Mouse (Mus musculus): ENCODE results near the gene Gm9837.
A peak's percentile ranks its signal among the peaks of the same experiment; 100 is the strongest.

The Gm9837 gene

DNA sequence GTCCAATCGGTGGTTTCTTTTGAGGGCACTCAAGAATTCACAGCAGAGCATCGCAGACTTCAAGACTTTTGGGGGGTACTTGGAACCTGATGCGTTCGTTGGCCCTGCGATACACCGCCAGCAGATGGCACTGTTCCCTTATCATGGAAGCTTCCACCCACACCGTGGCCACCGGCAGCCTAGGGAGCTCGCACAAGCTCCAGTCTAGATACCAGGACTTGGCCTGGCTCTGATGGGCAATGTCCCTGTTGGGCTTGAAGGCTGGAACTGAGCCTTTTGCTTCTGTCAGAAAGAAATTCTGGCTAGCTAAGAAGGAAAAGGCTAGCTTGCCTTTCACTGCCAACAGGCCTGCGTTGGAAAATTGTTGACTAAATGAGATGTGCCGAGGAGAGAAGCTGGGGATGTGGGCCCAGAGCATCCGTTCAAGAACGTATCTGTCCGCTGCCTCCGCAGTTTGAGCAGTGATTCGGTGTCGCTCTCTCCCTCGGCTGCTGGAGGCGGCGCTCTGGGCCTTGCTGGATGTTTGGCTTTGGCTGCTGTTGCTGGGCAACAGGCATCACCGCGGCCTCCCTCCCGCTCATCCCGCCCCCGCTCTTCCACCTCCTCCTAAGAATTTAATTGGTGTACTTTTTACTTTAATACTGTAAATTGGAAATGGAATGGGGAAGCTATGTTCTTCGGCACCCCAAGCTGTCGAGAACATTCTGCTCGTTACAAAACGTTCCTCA is at the start of gene Gm9837:
TSS of gene Gm9837 (minus strand) at position 512 of the 728 bp plus-strand sequence.
- DNase-seq (ENCODE audit: low read depth) = peak; percentile 82

GRCm38 (mm10) chr11:53519207-53520121 is 49.2 kb upstream of the Gm9837 start, which contains the start of gene Sept8:
Gene Sept8, plus strand, starts transcription at chr11:53519257.
- peak; percentile 26 for DNase-seq (ENCODE audit: low read depth)

GRCm38 (mm10) chr11:53518759-53519158 is 48.5 kb upstream of the Gm9837 start:
- DNase-seq (ENCODE audit: low read depth) = peak; percentile 48

DNA sequence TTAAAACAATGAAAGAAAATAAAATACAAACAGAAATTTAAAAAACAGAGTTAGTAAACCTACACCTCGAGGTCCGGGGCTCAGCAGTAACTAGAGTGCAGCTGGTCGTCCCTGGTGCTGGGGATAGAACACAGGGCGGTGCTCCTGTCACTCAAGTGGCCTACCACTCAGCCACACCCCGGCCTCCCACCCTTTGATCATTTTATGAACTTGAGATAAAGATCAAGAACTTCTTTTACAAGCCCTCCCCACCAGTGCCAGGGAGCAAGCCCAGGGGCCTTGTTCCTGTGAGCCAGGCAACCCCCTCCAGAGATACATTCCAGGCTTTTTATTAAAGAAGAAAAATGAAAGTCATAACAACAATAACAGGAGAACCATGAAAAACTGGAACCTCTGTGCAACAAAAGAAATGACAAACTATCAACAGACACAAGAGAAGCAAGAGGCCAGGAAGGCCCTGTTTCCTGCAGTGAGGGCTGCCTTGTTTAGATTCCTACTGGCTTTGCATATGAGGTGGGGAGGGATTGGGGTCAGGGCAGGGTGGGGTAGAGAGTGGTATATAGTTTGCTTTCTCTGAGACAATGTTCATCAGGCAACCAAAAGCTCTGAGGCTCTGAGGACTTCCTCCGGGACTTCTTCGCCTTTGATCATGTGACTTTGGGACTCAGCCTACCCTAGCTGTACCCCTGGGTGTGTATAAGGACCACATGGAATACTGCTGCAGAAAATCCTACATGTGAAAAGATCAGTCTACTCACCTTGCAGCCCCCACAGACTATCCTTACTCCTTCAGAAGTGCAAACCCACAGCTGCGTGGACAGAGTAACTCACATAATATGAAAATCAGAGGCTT is 46.7 kb upstream of the Gm9837 start:
- DNase-seq (ENCODE audit: low read depth) = peak; percentile 77

GRCm38 (mm10) chr11:53510351-53510750 is 40.1 kb upstream of the Gm9837 start:
- DNase-seq (ENCODE audit: low read depth) = no peak

DNA sequence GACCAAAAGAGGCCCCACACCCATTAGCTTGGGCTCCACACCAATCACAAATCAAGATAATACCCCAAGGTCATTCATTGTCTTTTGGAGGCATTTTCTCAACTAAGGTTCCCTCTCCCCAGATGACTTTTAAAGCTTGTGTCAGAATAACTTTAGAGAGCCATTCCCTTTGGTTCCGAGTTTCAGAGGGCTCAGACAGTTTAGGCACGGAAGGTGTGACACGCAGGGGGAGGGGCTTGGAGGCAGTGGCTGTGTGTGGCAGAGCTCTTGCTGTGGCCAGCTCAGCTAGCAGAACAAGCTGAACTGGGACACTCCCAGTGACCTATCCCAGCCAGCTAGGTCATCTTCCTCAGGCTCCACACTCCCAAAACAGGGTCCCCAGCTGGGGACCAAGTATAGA is 38.3 kb upstream of the Gm9837 start:
- DNase-seq (ENCODE audit: low read depth) = no peak

DNA sequence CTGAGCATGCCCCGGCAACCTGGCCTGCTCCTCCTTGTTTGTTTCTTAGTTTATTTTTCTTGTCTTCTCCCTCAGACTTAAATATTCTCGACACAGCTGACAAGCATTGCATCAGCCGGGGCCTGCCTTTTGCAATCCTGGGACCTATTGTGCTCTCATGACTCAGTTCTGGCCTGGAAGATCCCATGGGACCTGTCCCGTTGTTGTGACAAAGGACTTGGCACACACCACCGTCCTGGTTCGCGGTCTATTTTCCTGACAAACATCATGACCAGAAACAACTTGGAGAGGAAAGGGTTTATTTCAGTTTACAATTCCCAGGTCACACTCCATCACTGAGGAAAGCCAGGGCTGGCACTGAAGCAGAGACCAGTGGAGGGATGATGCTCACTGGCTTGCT is 37.9 kb upstream of the Gm9837 start:
- DNase-seq (ENCODE audit: low read depth) = no peak

DNA sequence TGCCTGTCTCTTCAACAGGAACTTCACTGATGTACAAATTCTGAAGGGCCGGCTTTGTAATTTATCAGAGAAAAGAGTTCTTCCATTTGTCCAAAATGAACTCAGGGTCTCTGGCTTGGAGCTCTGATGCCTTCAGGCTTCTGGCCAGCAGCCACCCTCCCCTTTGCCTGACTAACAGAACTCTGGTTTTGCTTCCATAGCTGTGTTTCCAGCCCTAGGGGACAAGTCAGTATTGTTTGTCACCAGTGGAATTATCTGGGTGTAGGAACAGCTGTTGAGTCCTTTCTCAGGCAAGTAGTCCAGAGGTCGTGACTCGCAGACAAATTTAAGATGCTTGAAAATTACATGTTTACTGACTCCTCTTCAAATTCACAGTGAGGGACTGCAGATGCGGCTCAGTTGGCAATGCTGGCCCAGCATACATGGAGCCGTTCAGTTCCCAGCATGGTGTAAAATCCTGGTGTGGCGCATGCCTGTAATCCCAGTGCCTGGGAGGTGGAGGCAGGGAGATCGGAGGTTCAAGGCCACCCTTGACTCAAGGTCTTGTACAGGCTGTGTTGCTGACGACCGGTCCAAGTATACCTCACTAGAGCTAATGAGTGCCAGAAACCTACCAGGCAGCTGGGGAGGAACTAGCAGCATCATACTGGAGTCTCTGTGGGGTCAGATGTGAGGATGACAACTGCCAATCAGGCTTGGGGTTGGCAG is 37.0 kb upstream of the Gm9837 start:
- no peak for DNase-seq (ENCODE audit: low read depth)

DNA sequence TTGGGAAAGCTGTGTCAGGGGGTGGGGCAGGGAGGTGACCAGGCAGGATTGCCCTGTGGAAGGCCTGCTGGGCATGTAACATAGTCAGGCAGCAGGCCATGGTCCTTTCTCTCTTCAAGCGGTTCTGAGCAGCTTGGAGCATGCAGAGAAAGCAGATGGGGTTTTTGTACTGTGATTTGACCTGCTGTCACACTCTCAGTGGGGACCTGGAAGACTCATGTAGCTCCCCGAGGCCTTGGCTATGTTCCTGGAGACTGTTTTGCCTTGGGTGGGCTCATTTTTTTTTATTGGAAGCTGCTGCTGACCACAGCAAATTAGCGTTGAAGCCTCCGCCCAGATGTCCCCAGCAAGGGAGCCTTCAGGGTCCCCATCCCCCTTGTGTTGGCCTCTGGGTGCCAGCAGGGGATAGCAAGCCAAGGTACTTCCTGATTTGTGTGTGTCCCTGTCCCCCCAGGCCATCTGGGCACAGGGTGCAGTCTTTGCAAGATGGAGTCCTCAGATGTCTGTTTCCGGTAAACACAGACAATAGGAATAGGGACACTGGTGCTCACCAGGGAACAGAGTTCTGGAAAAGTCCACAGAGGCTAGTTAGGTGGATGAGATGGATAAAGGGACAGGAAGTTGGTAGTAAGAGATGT is 34.9 kb upstream of the Gm9837 start:
- DNase-seq (ENCODE audit: low read depth) = no peak

DNA sequence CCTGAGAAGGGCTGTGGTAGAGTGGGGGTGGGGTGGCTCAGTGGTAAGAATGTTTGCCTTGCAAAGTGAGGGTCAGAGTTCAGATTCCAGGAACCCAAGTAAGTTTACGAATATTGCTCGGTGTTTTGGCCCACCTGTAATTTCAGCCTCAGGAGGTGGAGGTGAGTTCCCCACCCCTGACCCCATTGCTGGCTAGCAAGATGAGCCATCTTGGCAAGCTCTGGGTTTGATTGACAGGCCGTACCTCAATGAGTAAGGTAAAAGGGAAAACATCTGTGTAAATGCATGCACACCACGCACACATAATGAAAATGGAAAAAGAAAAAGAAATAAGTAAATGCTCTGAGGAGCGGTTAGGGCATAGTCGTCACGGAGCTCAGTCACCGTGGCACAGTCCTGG is 34.1 kb upstream of the Gm9837 start:
- no peak for DNase-seq (ENCODE audit: low read depth)

DNA sequence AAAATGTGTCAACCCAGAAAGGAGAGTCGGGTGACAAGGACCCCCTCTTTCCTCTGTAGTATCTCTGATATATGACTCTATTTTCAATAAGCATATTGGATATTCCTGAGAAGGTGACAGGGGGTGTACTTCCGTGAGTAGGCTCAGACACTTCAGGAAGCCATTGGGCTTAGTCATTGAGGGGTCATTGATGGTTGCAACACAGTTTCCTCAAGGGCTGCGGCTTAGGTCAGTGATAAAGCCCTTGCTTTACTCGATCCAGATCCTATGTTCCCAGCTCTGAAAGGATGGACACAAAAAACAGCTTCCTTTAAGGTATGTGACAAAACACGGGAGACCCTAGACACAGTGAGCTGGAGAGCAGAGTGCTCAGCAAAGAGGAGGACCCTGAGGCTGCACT is 33.5 kb upstream of the Gm9837 start:
- peak; percentile 90 for DNase-seq (ENCODE audit: low read depth)

DNA sequence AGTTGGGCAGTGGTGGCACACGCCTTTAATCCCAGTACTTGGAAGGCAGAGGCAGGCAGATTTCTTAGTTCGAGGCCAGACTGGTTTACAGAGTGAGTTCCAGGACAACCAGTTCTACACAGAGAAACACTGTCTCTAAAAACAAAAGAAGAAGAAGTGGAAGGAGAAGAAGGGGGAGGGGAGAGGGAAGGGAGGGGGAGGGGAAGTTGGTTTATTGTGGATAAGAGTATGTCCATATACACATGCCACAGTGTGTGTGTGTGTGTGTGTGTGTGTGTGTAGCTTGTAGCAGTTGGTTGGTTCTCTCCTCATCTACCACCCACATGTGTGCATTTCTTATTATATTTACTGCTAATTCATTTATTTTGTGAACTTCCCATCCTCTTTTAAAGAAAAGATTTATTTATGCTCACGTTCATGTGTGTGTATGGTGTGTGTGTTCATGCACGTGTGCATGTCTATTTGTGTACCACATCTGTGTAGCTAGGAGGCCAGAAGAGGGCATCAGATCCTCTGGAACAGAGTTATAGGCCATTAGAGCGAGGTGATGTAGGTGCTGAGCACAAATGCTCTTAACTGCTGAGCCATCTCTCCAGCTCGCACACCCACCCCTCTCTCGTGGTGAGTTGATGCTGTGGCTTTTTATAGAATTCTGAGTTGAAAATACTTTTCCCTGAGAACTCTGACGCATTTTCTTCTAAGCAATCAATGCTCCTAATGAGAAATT is 31.9 kb upstream of the Gm9837 start:
- peak; percentile 67 for DNase-seq (ENCODE audit: low read depth)

DNA sequence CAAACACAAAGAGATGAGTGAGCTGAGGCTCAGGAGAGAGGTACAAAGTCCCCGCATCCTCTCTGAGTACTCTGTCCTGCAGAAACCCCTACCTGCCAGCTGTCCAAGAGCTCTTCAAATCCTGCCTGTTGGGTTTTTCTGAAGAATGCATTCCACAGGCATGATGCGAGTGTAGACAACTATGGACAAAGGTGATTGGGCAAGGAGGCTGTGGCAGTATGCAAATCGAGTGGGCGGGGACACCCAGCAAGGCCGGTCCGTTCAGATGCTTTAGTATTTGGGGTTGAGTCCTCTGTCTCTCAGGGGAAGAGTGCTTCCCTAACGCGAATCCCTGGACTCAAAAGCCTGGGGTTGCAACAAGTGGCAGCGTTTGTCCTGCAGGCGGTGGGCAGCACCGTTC is 30.3 kb upstream of the Gm9837 start:
- DNase-seq (ENCODE audit: low read depth) = no peak

DNA sequence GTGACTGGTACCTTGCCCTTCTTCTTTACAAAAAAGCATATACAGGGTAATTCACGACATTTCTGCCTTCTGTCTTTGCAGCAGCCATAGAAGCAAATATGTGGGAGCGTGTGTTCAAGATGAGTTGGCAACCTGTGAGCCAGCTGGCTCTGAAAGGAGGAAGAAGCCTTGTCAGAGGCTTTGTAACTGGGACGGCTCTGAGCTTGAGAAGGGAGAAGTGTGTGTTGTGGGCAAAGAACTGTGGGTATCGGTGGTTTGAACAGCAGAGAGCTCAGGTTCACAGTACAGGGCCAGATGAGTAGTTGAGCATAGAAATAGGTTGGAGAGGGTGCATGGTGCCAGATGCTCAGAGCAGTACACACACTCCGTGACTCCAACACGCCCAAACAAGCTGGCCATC is 26.7 kb upstream of the Gm9837 start:
- DNase-seq (ENCODE audit: low read depth) = no peak

GRCm38 (mm10) chr11:53495417-53495816 is 25.1 kb upstream of the Gm9837 start:
- DNase-seq (ENCODE audit: low read depth) = no peak

- no peak for DNase-seq (ENCODE audit: low read depth)
Observed at GRCm38 (mm10) chr11:53493243-53493955, 23.1 kb upstream of the Gm9837 start.

DNA sequence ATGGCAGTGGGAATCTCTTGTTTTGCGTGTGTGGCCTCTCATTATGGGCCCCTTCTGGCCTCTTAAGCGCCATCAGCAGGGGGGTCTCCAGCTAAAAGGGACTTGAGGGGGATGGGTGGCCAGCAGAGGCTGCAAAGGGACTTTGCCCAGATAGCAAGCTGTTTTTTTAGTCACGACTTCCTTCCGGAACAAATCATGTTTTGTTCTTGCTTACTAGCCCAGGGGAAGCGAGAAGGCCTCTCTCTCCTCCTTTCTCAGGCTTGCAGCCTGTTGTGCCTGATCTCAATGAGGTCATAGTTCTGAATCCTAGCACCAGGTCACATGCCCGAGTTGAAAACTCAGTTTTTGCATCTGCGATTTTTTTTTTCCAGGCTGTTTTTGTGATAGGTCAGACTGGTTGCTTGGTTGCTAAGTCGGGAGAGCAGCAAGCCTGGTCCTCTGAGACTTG is 21.7 kb upstream of the Gm9837 start:
- DNase-seq (ENCODE audit: low read depth) = peak; percentile 28

DNA sequence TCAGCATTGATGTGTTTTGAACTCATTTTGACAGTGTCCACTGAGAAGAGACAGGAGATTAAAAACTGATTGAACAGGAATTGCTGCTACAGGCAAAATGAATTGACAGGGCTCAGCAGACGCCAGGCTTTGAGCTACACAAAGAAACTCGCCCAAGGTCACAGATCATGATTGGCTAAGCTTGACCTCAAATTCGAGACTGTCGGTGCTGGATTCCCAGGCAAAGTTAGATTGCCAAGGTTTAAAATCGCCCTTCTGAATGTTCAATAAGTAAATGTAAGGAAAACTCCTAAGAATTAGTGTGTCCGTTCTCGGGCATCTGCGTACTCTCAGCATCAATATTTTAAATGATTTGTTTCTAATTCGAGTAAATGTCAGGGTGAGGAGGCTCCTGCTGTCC is 19.1 kb upstream of the Gm9837 start:
- no peak for DNase-seq (ENCODE audit: low read depth)

- DNase-seq (ENCODE audit: low read depth) = peak; percentile 36
Observed at GRCm38 (mm10) chr11:53489007-53489406, 18.7 kb upstream of the Gm9837 start.

All from 416B (cell line).